Mouse (Mus musculus): ENCODE data around the gene Adipoq.

GRCm38 (mm10) chr16:23159749-23160148 is 13.4 kb downstream of the Adipoq start:
- no peak for TF ChIP-seq EP300 (IDR thresholded peaks at IDR 0.05; ENCODE audit: low read depth in 1 of 2, low read length in 2 of 2)
- no peak for TF ChIP-seq POLR2A (IDR thresholded peaks at IDR 0.05; ENCODE audit: control insufficient read depth in 1 of 2, insufficient read depth in 1 of 2, low read depth in 1 of 2, low read length in 2 of 2, poor library complexity in 1 of 2)

Measured in MEL (cell line).